Mouse (Mus musculus): Measurements from ENCODE around the gene Pafah1b1. TPM values are rescaled to one million over a fixed set of nuclear protein-coding genes. Genes with fewer than 3 reads are reported as not detected.

Pafah1b1 gene
- polyA plus RNA-seq, 2 experiments, result 57.6 to 68.1 TPM

GRCm38 (mm10) chr11:74664906-74665305 is 59.6 kb downstream of the Pafah1b1 start:
- H3K4me2 ChIP-seq (replicated peaks; ENCODE audit: low read depth, low read length, severe bottlenecking), result no peak overlapping the region
- H3K4me1 ChIP-seq (ENCODE audit: control insufficient read depth, insufficient read depth, low read length), result no peaks in the 10 kb centered on the region
- DNase-seq (ENCODE audit: low spot score) (no peak), ATAC-seq (ENCODE audit: low FRiP score, low read depth) (no peak)
- H3K36me3 ChIP-seq (ENCODE audit: control insufficient read depth, insufficient read depth, low read length), result peaks cover 95% of the 10 kb centered on the region
- WGBS, result 93% methylated on average over 8 of the region's 8 CpGs
- TF ChIP-seq POLR2A (IDR thresholded peaks at IDR 0.05; ENCODE audit: borderline replicate concordance, extremely low read depth, insufficient read depth, insufficient read length), result no peak
- no peak overlapping the region for H3K9ac ChIP-seq (ENCODE audit: low read depth, low read length, severe bottlenecking)
- no peaks in the 10 kb centered on the region for H3K27me3 ChIP-seq (ENCODE audit: control insufficient read depth, insufficient read depth, low read length)
- H3K4me3 ChIP-seq (replicated peaks; ENCODE audit: low read length), result no peak overlapping the region
- H3K27ac ChIP-seq (replicated peaks; ENCODE audit: low read depth, low read length), result no peak overlapping the region
- H3K9me3 ChIP-seq (ENCODE audit: control insufficient read depth, low read length), result no peaks in the 10 kb centered on the region

- H3K4me3 ChIP-seq (replicated peaks; ENCODE audit: low read length), result no peak overlapping the region
- 93% methylated on average over 3 of the region's 3 CpGs for WGBS
- no peaks in the 10 kb centered on the region for H3K27me3 ChIP-seq (ENCODE audit: control insufficient read depth, insufficient read depth, low read length)
- peaks cover 95% of the 10 kb centered on the region for H3K36me3 ChIP-seq (ENCODE audit: control insufficient read depth, insufficient read depth, low read length)
- no peaks in the 10 kb centered on the region for H3K4me1 ChIP-seq (ENCODE audit: control insufficient read depth, insufficient read depth, low read length)
- ATAC-seq (ENCODE audit: low FRiP score, low read depth) (no peak), DNase-seq (ENCODE audit: low spot score) (no peak)
- no peak overlapping the region for H3K9ac ChIP-seq (ENCODE audit: low read depth, low read length, severe bottlenecking)
- H3K9me3 ChIP-seq (ENCODE audit: control insufficient read depth, low read length), result no peaks in the 10 kb centered on the region
- TF ChIP-seq POLR2A (IDR thresholded peaks at IDR 0.05; ENCODE audit: borderline replicate concordance, extremely low read depth, insufficient read depth, insufficient read length), result no peak
- no peak overlapping the region for H3K27ac ChIP-seq (replicated peaks; ENCODE audit: low read depth, low read length)
- H3K4me2 ChIP-seq (replicated peaks; ENCODE audit: low read depth, low read length, severe bottlenecking), result no peak overlapping the region
Observed at GRCm38 (mm10) chr11:74664279-74664678, 60.2 kb downstream of the Pafah1b1 start.

GRCm38 (mm10) chr11:74662221-74662620 is 62.2 kb downstream of the Pafah1b1 start:
- Histone ChIP-seq H3K9me3 (ENCODE audit: control insufficient read depth, low read length) (no peaks in the 10 kb centered on the region), H3K4me2 (replicated peaks; ENCODE audit: low read depth, low read length, severe bottlenecking) (no peak overlapping the region), H3K4me1 (ENCODE audit: control insufficient read depth, insufficient read depth, low read length) (no peaks in the 10 kb centered on the region), H3K36me3 (ENCODE audit: control insufficient read depth, insufficient read depth, low read length) (peaks cover 98% of the 10 kb centered on the region), H3K27ac (replicated peaks; ENCODE audit: low read depth, low read length) (no peak overlapping the region), H3K27me3 (ENCODE audit: control insufficient read depth, insufficient read depth, low read length) (no peaks in the 10 kb centered on the region), H3K9ac (ENCODE audit: low read depth, low read length, severe bottlenecking) (no peak overlapping the region), H3K4me3 (replicated peaks; ENCODE audit: low read length) (no peak overlapping the region)
- no peak for ATAC-seq (ENCODE audit: low FRiP score, low read depth)
- no peak for TF ChIP-seq POLR2A (IDR thresholded peaks at IDR 0.05; ENCODE audit: borderline replicate concordance, extremely low read depth, insufficient read depth, insufficient read length)
- no peak for DNase-seq (ENCODE audit: low spot score)
- WGBS, result 90% methylated on average over 6 of the region's 6 CpGs

GRCm38 (mm10) chr11:74661641-74662040 is 62.8 kb downstream of the Pafah1b1 start:
- H3K9me3 ChIP-seq (ENCODE audit: control insufficient read depth, low read length), result no peaks in the 10 kb centered on the region
- no peak for TF ChIP-seq POLR2A (IDR thresholded peaks at IDR 0.05; ENCODE audit: borderline replicate concordance, extremely low read depth, insufficient read depth, insufficient read length)
- no peak overlapping the region for H3K4me2 ChIP-seq (replicated peaks; ENCODE audit: low read depth, low read length, severe bottlenecking)
- DNase-seq (ENCODE audit: low spot score) (no peak), ATAC-seq (ENCODE audit: low FRiP score, low read depth) (no peak)
- H3K4me1 ChIP-seq (ENCODE audit: control insufficient read depth, insufficient read depth, low read length), result no peaks in the 10 kb centered on the region
- H3K4me3 ChIP-seq (replicated peaks; ENCODE audit: low read length), result no peak overlapping the region
- H3K27me3 ChIP-seq (ENCODE audit: control insufficient read depth, insufficient read depth, low read length), result no peaks in the 10 kb centered on the region
- H3K27ac ChIP-seq (replicated peaks; ENCODE audit: low read depth, low read length), result no peak overlapping the region
- H3K36me3 ChIP-seq (ENCODE audit: control insufficient read depth, insufficient read depth, low read length), result peaks cover 96% of the 10 kb centered on the region
- no peak overlapping the region for H3K9ac ChIP-seq (ENCODE audit: low read depth, low read length, severe bottlenecking)
- WGBS, result 93% methylated on average over 19 of the region's 19 CpGs

- no peak overlapping the region for H3K9ac ChIP-seq (ENCODE audit: low read depth, low read length, severe bottlenecking)
- no peak overlapping the region for H3K4me3 ChIP-seq (replicated peaks; ENCODE audit: low read length)
- no peak overlapping the region for H3K4me2 ChIP-seq (replicated peaks; ENCODE audit: low read depth, low read length, severe bottlenecking)
- peaks cover 87% of the 10 kb centered on the region for H3K36me3 ChIP-seq (ENCODE audit: control insufficient read depth, insufficient read depth, low read length)
- no peaks in the 10 kb centered on the region for H3K4me1 ChIP-seq (ENCODE audit: control insufficient read depth, insufficient read depth, low read length)
- ATAC-seq (ENCODE audit: low FRiP score, low read depth), result no peak
- H3K27ac ChIP-seq (replicated peaks; ENCODE audit: low read depth, low read length), result no peak overlapping the region
- H3K27me3 ChIP-seq (ENCODE audit: control insufficient read depth, insufficient read depth, low read length), result no peaks in the 10 kb centered on the region
- no peaks in the 10 kb centered on the region for H3K9me3 ChIP-seq (ENCODE audit: control insufficient read depth, low read length)
- no peak for TF ChIP-seq POLR2A (IDR thresholded peaks at IDR 0.05; ENCODE audit: borderline replicate concordance, extremely low read depth, insufficient read depth, insufficient read length)
- 89% methylated on average over 13 of the region's 13 CpGs for WGBS
- DNase-seq (ENCODE audit: low spot score), result no peak
Observed at GRCm38 (mm10) chr11:74660336-74660735, 64.1 kb downstream of the Pafah1b1 start.

- no peak for TF ChIP-seq POLR2A (IDR thresholded peaks at IDR 0.05; ENCODE audit: borderline replicate concordance, extremely low read depth, insufficient read depth, insufficient read length)
- ATAC-seq (ENCODE audit: low FRiP score, low read depth) (no peak), DNase-seq (ENCODE audit: low spot score) (no peak)
- Histone ChIP-seq H3K9ac (ENCODE audit: low read depth, low read length, severe bottlenecking) (no peak overlapping the region), H3K36me3 (ENCODE audit: control insufficient read depth, insufficient read depth, low read length) (peaks cover 49% of the 10 kb centered on the region), H3K4me2 (replicated peaks; ENCODE audit: low read depth, low read length, severe bottlenecking) (no peak overlapping the region), H3K4me1 (ENCODE audit: control insufficient read depth, insufficient read depth, low read length) (peaks cover 2% of the 10 kb centered on the region), H3K9me3 (ENCODE audit: control insufficient read depth, low read length) (no peaks in the 10 kb centered on the region), H3K27me3 (ENCODE audit: control insufficient read depth, insufficient read depth, low read length) (no peaks in the 10 kb centered on the region), H3K27ac (replicated peaks; ENCODE audit: low read depth, low read length) (no peak overlapping the region), H3K4me3 (replicated peaks; ENCODE audit: low read length) (no peak overlapping the region)
- 84% methylated on average over 3 of the region's 3 CpGs for WGBS
Observed at GRCm38 (mm10) chr11:74655941-74656340, 68.5 kb downstream of the Pafah1b1 start.
